Mouse (Mus musculus): ENCODE measurements at regions not wholly inside any gene's neighbourhood (a gene's known extent, or its start where the extent isn't known, plus 50 kb on each side); places are given as distances from the start of the nearest gene placed in this dataset.

GRCm38 (mm10) chr10:7267106-7267505 lies 55.1 kb upstream of the Cnksr3 start:
- DNase-seq, result no peak

GRCm38 (mm10) chr10:7265412-7265811 lies 53.4 kb upstream of the Cnksr3 start:
- no peak for DNase-seq

- DNase-seq, result no peak
Measured at GRCm38 (mm10) chr10:7264721-7265120, 52.7 kb upstream of the Cnksr3 start.

Measured in thymus, postnatal 25 days (tissue).